Mouse (Mus musculus) CD4-positive, CD25-positive, alpha-beta regulatory T cell, adult 4 months (primary cell): ENCODE measurements around the gene Snrpe. TPM values are rescaled to one million over a fixed set of nuclear protein-coding genes. Genes with fewer than 3 reads are reported as not detected.

Experiments
- ATAC-seq: one replicate; pipeline ENCODE4 v1.8.0; 2017
- polyA plus RNA-seq, 2 experiments: library from polyadenylated mRNA; unstranded; fragments of 100-300 nt; shearing (Covaris generic); gene quantifications; one replicate each; pipeline ENCODE4 v1.2.1; 2017

The Snrpe gene
- 100 to 1,000 TPM; 281 to 399 TPM for polyA plus RNA-seq

- peak; percentile 98 for ATAC-seq
These were observed at the start of gene Snrpe for GRCm38 (mm10) chr1:133609771-133610502. TSS of gene Snrpe (minus strand) at chr1:133610291.

- no peak for ATAC-seq
These were observed 48.8 kb upstream of the Snrpe start for GRCm38 (mm10) chr1:133658878-133659277.

- ATAC-seq = no peak
These were observed 46.7 kb upstream of the Snrpe start for GRCm38 (mm10) chr1:133656811-133657210.

- ATAC-seq = no peak
These were observed 42.9 kb upstream of the Snrpe start for GRCm38 (mm10) chr1:133653033-133653432.

- peak; percentile 56 for ATAC-seq
These were observed 40.4 kb upstream of the Snrpe start for GRCm38 (mm10) chr1:133650288-133651055.

GRCm38 (mm10) chr1:133645652-133646051, 35.6 kb upstream of the Snrpe start:
- ATAC-seq = no peak

GRCm38 (mm10) chr1:133641163-133641562, 31.1 kb upstream of the Snrpe start:
- ATAC-seq = no peak

- ATAC-seq = no peak
These were observed 28.4 kb upstream of the Snrpe start for GRCm38 (mm10) chr1:133638517-133638916.

GRCm38 (mm10) chr1:133632168-133632567, 22.1 kb upstream of the Snrpe start:
- ATAC-seq = no peak

- no peak for ATAC-seq
These were observed 15.0 kb upstream of the Snrpe start for GRCm38 (mm10) chr1:133625052-133625451.

GRCm38 (mm10) chr1:133618311-133618710, 8.2 kb upstream of the Snrpe start:
- no peak for ATAC-seq

- ATAC-seq = no peak
These were observed 7.8 kb upstream of the Snrpe start for GRCm38 (mm10) chr1:133617908-133618307.

GRCm38 (mm10) chr1:133613817-133614216, 3.7 kb upstream of the Snrpe start:
- ATAC-seq = no peak

- ATAC-seq = no peak
These were observed 1.3 kb upstream of the Snrpe start for GRCm38 (mm10) chr1:133611436-133611835.

- no peak for ATAC-seq
These were observed 510 bp upstream of the Snrpe start for GRCm38 (mm10) chr1:133610601-133611000.

GRCm38 (mm10) chr1:133603174-133603573, 6.9 kb downstream of the Snrpe start:
- ATAC-seq = no peak

GRCm38 (mm10) chr1:133596298-133597007, 13.6 kb downstream of the Snrpe start:
- ATAC-seq = no peak

- ATAC-seq = no peak
These were observed 24.0 kb downstream of the Snrpe start for GRCm38 (mm10) chr1:133585995-133586537.

GRCm38 (mm10) chr1:133571293-133571692, 38.8 kb downstream of the Snrpe start:
- no peak for ATAC-seq
